Mouse (Mus musculus): Measurements from ENCODE around the gene Arg2.

DNA sequence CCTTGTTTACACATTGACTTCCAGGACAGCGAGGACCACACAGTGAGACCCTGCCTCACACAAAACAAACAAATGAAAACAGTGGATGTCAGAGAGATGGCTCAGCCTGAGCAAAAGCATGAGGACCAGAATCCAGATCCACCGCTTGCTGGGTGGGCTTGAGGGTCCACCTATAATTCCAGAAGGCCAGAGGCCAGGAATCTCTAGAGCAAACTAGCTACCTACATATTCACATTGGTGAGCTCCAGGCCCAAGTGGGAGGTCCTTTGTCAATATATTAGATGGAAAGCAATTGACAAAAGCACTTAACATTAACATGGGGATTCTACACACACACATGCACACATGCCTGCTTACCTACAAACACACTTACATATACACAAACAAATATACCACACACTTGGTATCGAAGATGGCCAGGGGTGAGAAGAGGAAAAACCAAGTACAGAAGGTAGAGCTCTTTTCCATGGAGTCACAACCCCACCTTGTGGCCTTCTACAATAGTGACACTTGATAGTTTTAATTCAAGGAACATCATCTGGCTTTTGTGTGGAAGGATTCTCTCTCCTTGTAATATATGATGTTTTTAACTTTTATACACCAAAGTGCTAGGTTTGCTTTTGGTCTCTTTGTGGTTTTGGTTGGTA lies 33.3 kb upstream of the Arg2 start:
- TF ChIP-seq CTCF (IDR thresholded peaks at IDR 0.05; ENCODE audit: control insufficient read depth, insufficient read depth, low read length): peak; percentile 32; the same call in 1 of the 2 replicates
- no peak for TF ChIP-seq POLR2A (IDR thresholded peaks at IDR 0.05; ENCODE audit: borderline replicate concordance, control insufficient read depth, low read depth, low read length)
